Mouse (Mus musculus) lung, postnatal 0 days (tissue): ENCODE results near the gene Polk.
A peak's percentile ranks its signal among the peaks of the same experiment; 100 is the strongest.

ENCODE experiments used
- CTCF ChIP-seq: IDR thresholded peaks from 2 replicates; pipeline ENCODE4 v1.5.1; 2016; ENCODE audit warnings: antibody characterized with exemption, mild to moderate bottlenecking
- EP300 ChIP-seq: IDR thresholded peaks from 2 replicates; pipeline ENCODE4 v1.6.1; 2016; ENCODE audit warnings: antibody characterized with exemption, mild to moderate bottlenecking, control low read depth

DNA sequence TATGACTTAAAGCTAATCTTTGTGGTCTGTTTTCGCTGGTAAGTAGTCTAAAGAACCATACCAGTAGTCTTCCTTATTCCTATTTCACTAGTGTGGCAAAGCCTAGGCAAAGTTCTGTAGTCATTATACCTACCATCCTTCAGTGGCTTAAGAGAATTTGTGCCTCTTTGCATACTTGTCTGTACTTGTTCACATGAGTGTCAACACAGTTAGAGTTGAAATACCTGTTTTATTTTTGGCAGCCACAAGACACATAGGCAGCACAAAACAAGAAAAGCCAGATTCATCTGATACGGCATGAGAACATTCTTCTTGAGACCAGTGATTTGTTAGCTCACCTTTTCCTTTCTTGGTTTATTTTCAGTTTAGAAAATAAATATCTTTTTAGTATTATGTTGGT is 31.8 kb upstream of the Polk start:
- TF ChIP-seq CTCF, result no peak
- peak; percentile 89 for TF ChIP-seq EP300
